Mouse (Mus musculus): ENCODE results near the gene St8sia6. TPM values are rescaled to one million over a fixed set of nuclear protein-coding genes. Genes with fewer than 3 reads are reported as not detected.

The St8sia6 gene
- polyA plus RNA-seq, 1 experiment from 2014 or later, result 0.70 TPM

- Histone ChIP-seq H3K36me3 (no peaks in the 10 kb centered on the region), H3K27ac (replicated peaks) (no peak overlapping the region), H3K9ac (no peak overlapping the region), H3K27me3 (replicated peaks) (no peaks in the 10 kb centered on the region), H3K9me3 (no peaks in the 10 kb centered on the region), H3K4me3 (no peak overlapping the region), H3K4me2 (no peak overlapping the region), H3K4me1 (no peaks in the 10 kb centered on the region)
- WGBS, result 67% methylated on average over 7 of the region's 7 CpGs
- no peak for ATAC-seq (ENCODE audit: extremely low read depth, insufficient number of reproducible peaks, low FRiP score, low TSS enrichment)
Observed at GRCm38 (mm10) chr2:13757412-13757811, 36.5 kb downstream of the St8sia6 start.

GRCm38 (mm10) chr2:13755733-13756132 is 38.1 kb downstream of the St8sia6 start:
- ATAC-seq (ENCODE audit: extremely low read depth, insufficient number of reproducible peaks, low FRiP score, low TSS enrichment), result no peak
- no peaks in the 10 kb centered on the region for H3K36me3 ChIP-seq
- no peak overlapping the region for H3K4me2 ChIP-seq
- H3K9ac ChIP-seq, result no peak overlapping the region
- WGBS, result 78% methylated on average over 4 of the region's 4 CpGs
- H3K27me3 ChIP-seq (replicated peaks), result no peaks in the 10 kb centered on the region
- no peaks in the 10 kb centered on the region for H3K9me3 ChIP-seq
- H3K27ac ChIP-seq (replicated peaks), result no peak overlapping the region
- no peak overlapping the region for H3K4me3 ChIP-seq
- no peaks in the 10 kb centered on the region for H3K4me1 ChIP-seq

- no peak overlapping the region for H3K4me2 ChIP-seq
- 74% methylated on average over 1 of the region's 1 CpGs for WGBS
- ATAC-seq (ENCODE audit: extremely low read depth, insufficient number of reproducible peaks, low FRiP score, low TSS enrichment), result no peak
- no peaks in the 10 kb centered on the region for H3K36me3 ChIP-seq
- peaks cover 5% of the 10 kb centered on the region; the same call in 1 of the 2 replicates for H3K4me1 ChIP-seq
- no peaks in the 10 kb centered on the region for H3K9me3 ChIP-seq
- no peak overlapping the region for H3K9ac ChIP-seq
- H3K27ac ChIP-seq (replicated peaks), result no peak overlapping the region
- H3K4me3 ChIP-seq, result no peak overlapping the region
- no peaks in the 10 kb centered on the region for H3K27me3 ChIP-seq (replicated peaks)
Observed at GRCm38 (mm10) chr2:13751691-13752090, 42.2 kb downstream of the St8sia6 start.

- H3K4me3 ChIP-seq, result no peak overlapping the region
- H3K9me3 ChIP-seq, result no peaks in the 10 kb centered on the region
- no peaks in the 10 kb centered on the region for H3K36me3 ChIP-seq
- 46% methylated on average over 1 of the region's 1 CpGs for WGBS
- no peak overlapping the region for H3K4me2 ChIP-seq
- ATAC-seq (ENCODE audit: extremely low read depth, insufficient number of reproducible peaks, low FRiP score, low TSS enrichment), result no peak
- peaks cover 5% of the 10 kb centered on the region; the same call in 1 of the 2 replicates for H3K4me1 ChIP-seq
- no peaks in the 10 kb centered on the region for H3K27me3 ChIP-seq (replicated peaks)
- no peak overlapping the region for H3K9ac ChIP-seq
- H3K27ac ChIP-seq (replicated peaks), result peak overlapping the region; percentile 54; the same call in 1 of the 2 replicates
Observed at GRCm38 (mm10) chr2:13750777-13751176, 43.1 kb downstream of the St8sia6 start.

GRCm38 (mm10) chr2:13750089-13750488 is 43.8 kb downstream of the St8sia6 start:
- H3K9me3 ChIP-seq, result no peaks in the 10 kb centered on the region
- no peak overlapping the region for H3K4me2 ChIP-seq
- peaks cover 5% of the 10 kb centered on the region; the same call in 1 of the 2 replicates for H3K4me1 ChIP-seq
- peak overlapping the region; percentile 54 for H3K27ac ChIP-seq (replicated peaks)
- whole genome bisulfite sequencing, result 50% methylated on average over 1 of the region's 1 CpGs
- H3K27me3 ChIP-seq (replicated peaks), result no peaks in the 10 kb centered on the region
- H3K9ac ChIP-seq, result no peak overlapping the region
- ATAC-seq (ENCODE audit: extremely low read depth, insufficient number of reproducible peaks, low FRiP score, low TSS enrichment), result no peak
- H3K4me3 ChIP-seq, result no peak overlapping the region
- H3K36me3 ChIP-seq, result no peaks in the 10 kb centered on the region

- H3K36me3 ChIP-seq, result no peaks in the 10 kb centered on the region
- no peak overlapping the region for H3K4me3 ChIP-seq
- WGBS, result 81% methylated on average over 1 of the region's 1 CpGs
- H3K27me3 ChIP-seq (replicated peaks), result no peaks in the 10 kb centered on the region
- no peak overlapping the region for H3K27ac ChIP-seq (replicated peaks)
- no peaks in the 10 kb centered on the region for H3K9me3 ChIP-seq
- H3K4me1 ChIP-seq, result peaks cover 5% of the 10 kb centered on the region; the same call in 1 of the 2 replicates
- no peak overlapping the region for H3K9ac ChIP-seq
- ATAC-seq (ENCODE audit: extremely low read depth, insufficient number of reproducible peaks, low FRiP score, low TSS enrichment), result no peak
- H3K4me2 ChIP-seq, result no peak overlapping the region
Observed at GRCm38 (mm10) chr2:13749176-13749575, 44.7 kb downstream of the St8sia6 start.

GRCm38 (mm10) chr2:13747576-13747975 is 46.3 kb downstream of the St8sia6 start:
- Histone ChIP-seq H3K9ac (no peak overlapping the region), H3K27ac (replicated peaks) (no peak overlapping the region), H3K27me3 (replicated peaks) (no peaks in the 10 kb centered on the region), H3K9me3 (no peaks in the 10 kb centered on the region), H3K4me2 (no peak overlapping the region), H3K36me3 (no peaks in the 10 kb centered on the region), H3K4me1 (peaks cover 5% of the 10 kb centered on the region; the same call in 1 of the 2 replicates), H3K4me3 (no peak overlapping the region)
- 85% methylated on average over 1 of the region's 1 CpGs for WGBS
- ATAC-seq (ENCODE audit: extremely low read depth, insufficient number of reproducible peaks, low FRiP score, low TSS enrichment), result no peak

GRCm38 (mm10) chr2:13746023-13746422 is 47.8 kb downstream of the St8sia6 start:
- H3K4me3 ChIP-seq, result no peak overlapping the region
- WGBS, result 44% methylated on average over 1 of the region's 1 CpGs
- ATAC-seq (ENCODE audit: extremely low read depth, insufficient number of reproducible peaks, low FRiP score, low TSS enrichment), result no peak

GRCm38 (mm10) chr2:13738704-13739103 is 55.2 kb downstream of the St8sia6 start:
- no peak for ATAC-seq (ENCODE audit: extremely low read depth, insufficient number of reproducible peaks, low FRiP score, low TSS enrichment)
- no peaks in the 10 kb centered on the region for H3K9me3 ChIP-seq
- H3K9ac ChIP-seq, result no peak overlapping the region
- 72% methylated on average over 7 of the region's 7 CpGs for WGBS
- no peak overlapping the region for H3K4me2 ChIP-seq
- no peak overlapping the region for H3K4me3 ChIP-seq
- no peaks in the 10 kb centered on the region for H3K4me1 ChIP-seq
- no peaks in the 10 kb centered on the region for H3K27me3 ChIP-seq (replicated peaks)
- no peak overlapping the region for H3K27ac ChIP-seq (replicated peaks)
- H3K36me3 ChIP-seq, result no peaks in the 10 kb centered on the region

More at GRCm38 (mm10) chr2:13746023-13746422, 47.8 kb downstream of the St8sia6 start:
- peaks cover 5% of the 10 kb centered on the region; the same call in 1 of the 2 replicates for H3K4me1 ChIP-seq
- H3K9me3 ChIP-seq, result no peaks in the 10 kb centered on the region
- no peak overlapping the region for H3K4me2 ChIP-seq
- H3K27me3 ChIP-seq (replicated peaks), result no peaks in the 10 kb centered on the region
- no peak overlapping the region for H3K9ac ChIP-seq
- no peak overlapping the region for H3K27ac ChIP-seq (replicated peaks)
- no peaks in the 10 kb centered on the region for H3K36me3 ChIP-seq

GRCm38 (mm10) chr2:13727901-13728300 is 66.0 kb downstream of the St8sia6 start:
- 0 out of 2 replicates have a peak, but pooled peaks cover 5% of the 10 kb centered on the region for H3K9me3 ChIP-seq
- H3K4me1 ChIP-seq, result peaks cover 3% of the 10 kb centered on the region; the same call in 1 of the 2 replicates
- WGBS, result 38% methylated on average over 2 of the region's 2 CpGs
- H3K4me3 ChIP-seq, result no peak overlapping the region
- H3K27me3 ChIP-seq (replicated peaks), result no peaks in the 10 kb centered on the region
- H3K4me2 ChIP-seq, result no peak overlapping the region
- no peak overlapping the region for H3K9ac ChIP-seq
- no peak for ATAC-seq (ENCODE audit: extremely low read depth, insufficient number of reproducible peaks, low FRiP score, low TSS enrichment)
- H3K27ac ChIP-seq (replicated peaks), result no peak overlapping the region
- H3K36me3 ChIP-seq, result no peaks in the 10 kb centered on the region

- WGBS, result 63% methylated on average over 3 of the region's 3 CpGs
- Histone ChIP-seq H3K27me3 (replicated peaks) (no peaks in the 10 kb centered on the region), H3K27ac (replicated peaks) (no peak overlapping the region), H3K9me3 (0 out of 2 replicates have a peak, but pooled peaks cover 5% of the 10 kb centered on the region), H3K9ac (no peak overlapping the region), H3K4me1 (peaks cover 3% of the 10 kb centered on the region; the same call in 1 of the 2 replicates), H3K4me3 (no peak overlapping the region), H3K36me3 (no peaks in the 10 kb centered on the region), H3K4me2 (no peak overlapping the region)
- ATAC-seq (ENCODE audit: extremely low read depth, insufficient number of reproducible peaks, low FRiP score, low TSS enrichment), result no peak
Observed at GRCm38 (mm10) chr2:13725592-13725991, 68.3 kb downstream of the St8sia6 start.

GRCm38 (mm10) chr2:13722241-13722640 is 71.6 kb downstream of the St8sia6 start:
- no peak overlapping the region for H3K4me3 ChIP-seq
- H3K4me1 ChIP-seq, result no peaks in the 10 kb centered on the region
- ATAC-seq (ENCODE audit: extremely low read depth, insufficient number of reproducible peaks, low FRiP score, low TSS enrichment), result no peak
- H3K4me2 ChIP-seq, result no peak overlapping the region
- WGBS, result 66% methylated on average over 4 of the region's 4 CpGs
- no peak overlapping the region for H3K27ac ChIP-seq (replicated peaks)
- H3K9me3 ChIP-seq, result no peaks in the 10 kb centered on the region
- H3K36me3 ChIP-seq, result no peaks in the 10 kb centered on the region
- H3K27me3 ChIP-seq (replicated peaks), result no peaks in the 10 kb centered on the region
- no peak overlapping the region for H3K9ac ChIP-seq
